Comparison of ENCODE assay signal across 9 mouse cellular contexts in the genomic region with DNA sequence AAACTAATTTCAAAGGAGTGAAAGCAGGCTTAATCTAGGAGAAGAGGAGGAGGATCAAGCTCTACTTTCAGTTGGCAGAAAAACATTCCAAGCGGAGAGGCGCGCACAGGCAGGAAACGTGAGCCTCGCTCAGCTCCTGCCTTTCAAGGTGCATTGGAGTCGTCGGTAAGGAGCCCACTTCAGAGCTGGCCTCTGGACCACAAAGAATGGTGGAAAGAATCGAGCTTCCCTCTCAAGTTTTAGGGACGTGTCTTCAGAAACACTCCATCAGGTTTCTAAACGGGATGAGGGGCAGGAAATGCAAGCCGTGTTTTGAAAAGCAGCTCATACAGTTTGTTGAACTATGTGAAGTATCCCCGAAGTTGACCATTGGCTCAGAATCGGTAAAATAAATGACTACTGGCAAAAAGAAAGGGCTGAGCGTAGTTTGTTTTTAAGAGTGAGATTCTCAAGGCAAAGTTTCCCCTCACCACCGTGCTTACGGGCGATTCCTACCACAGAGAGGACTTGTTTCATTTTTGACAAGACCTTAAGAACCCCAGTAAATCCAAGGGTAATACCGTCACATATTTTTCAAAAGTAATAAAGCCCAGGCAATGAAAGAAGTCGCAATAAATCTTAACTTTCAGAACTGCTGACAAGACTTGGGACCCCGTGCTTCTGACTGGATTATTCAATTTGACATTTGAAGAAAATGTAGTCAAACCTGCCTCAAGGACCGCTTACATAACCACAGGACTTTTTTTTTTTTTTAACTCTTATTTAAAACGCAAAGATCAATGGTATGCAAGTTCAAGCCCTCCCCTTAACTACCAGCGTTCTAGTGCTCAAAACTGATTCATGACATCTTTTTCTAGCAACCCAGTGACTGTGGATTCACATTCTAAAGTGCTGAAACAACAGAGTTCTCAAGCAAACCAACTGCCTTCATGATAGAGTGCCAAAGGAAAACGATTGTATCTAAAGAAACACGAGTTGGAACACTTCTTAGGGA. TPM values are rescaled to one million over a fixed set of nuclear protein-coding genes. Genes with fewer than 3 reads are reported as not detected.
DNase-seq lines count a peak whose midpoint lies in the region; ATAC-seq and TF ChIP-seq lines count a peak whose summit lies in the region.
"Had no signal": no experiment of that assay in that cellular context is flagged by ENCODE, and none has a peak within 500 bp of the region (broad histone marks: within the 10 kb centered on the region; RNA-seq: fewer than 3 reads in every experiment).

No protein-coding gene starts in this region.

- TF ChIP-seq EP300 in stomach, postnatal 0 days (optimal IDR thresholded peaks at IDR 0.05) = no peak

- peak overlapping the region; percentile 3; the same call in 1 of the 2 replicates for H3K27ac ChIP-seq in testis, adult 2 months (ENCODE audit: control insufficient read depth, insufficient read depth, low read depth, low read length)
- no peak overlapping the region for H3K27ac ChIP-seq in limb, embryonic 15.5 days
- H3K27ac ChIP-seq in stomach, postnatal 0 days (replicated peaks) = peak overlapping the region; percentile 63

- H3K27me3 ChIP-seq in testis, adult 2 months (ENCODE audit: control insufficient read depth, insufficient read depth, low read length) = no peaks in the 10 kb centered on the region
- H3K27me3 ChIP-seq in limb, embryonic 15.5 days = peaks cover 8% of the 10 kb centered on the region; the same call in 1 of the 2 replicates
- no peaks in the 10 kb centered on the region for H3K27me3 ChIP-seq in stomach, postnatal 0 days (ENCODE audit: control insufficient read depth, insufficient read depth, low read length)

- no peak for TF ChIP-seq CTCF in testis, adult 2 months (IDR thresholded peaks at IDR 0.05; ENCODE audit: control insufficient read depth, insufficient read depth, insufficient replicate concordance, low read depth, low read length)
- no peak for TF ChIP-seq CTCF in stomach, postnatal 0 days (IDR thresholded peaks at IDR 0.05; ENCODE audit: low read depth)

- no peak for TF ChIP-seq POLR2A in testis, adult 2 months (IDR thresholded peaks at IDR 0.05; ENCODE audit: control insufficient read depth, low read depth, low read length)

- peaks cover 4% of the 10 kb centered on the region for H3K4me1 ChIP-seq in testis, adult 2 months (ENCODE audit: control insufficient read depth, insufficient read depth, low read length)
- H3K4me1 ChIP-seq in limb, embryonic 15.5 days = peaks cover 32% of the 10 kb centered on the region
- H3K4me1 ChIP-seq in stomach, postnatal 0 days (replicated peaks; ENCODE audit: control insufficient read depth, insufficient read depth) = peaks cover 6% of the 10 kb centered on the region; the same call in 1 of the 2 replicates

- no peaks in the 10 kb centered on the region for H3K9me3 ChIP-seq in limb, embryonic 15.5 days
- H3K9me3 ChIP-seq in stomach, postnatal 0 days (ENCODE audit: control insufficient read depth, low read length) = no peaks in the 10 kb centered on the region

- no peak overlapping the region for H3K9ac ChIP-seq in limb, embryonic 15.5 days
- peak overlapping the region; percentile 47; the same call in 1 of the 2 replicates for H3K9ac ChIP-seq in stomach, postnatal 0 days (ENCODE audit: low read length)

- whole genome bisulfite sequencing in limb, embryonic 15.5 days = 19% methylated on average over 25 of the region's 25 CpGs
- 15% methylated on average over 25 of the region's 25 CpGs for WGBS in stomach, postnatal 0 days

- peak overlapping the region; percentile 43 for H3K4me2 ChIP-seq in limb, embryonic 15.5 days
- H3K4me2 ChIP-seq in stomach, postnatal 0 days (replicated peaks; ENCODE audit: low read depth) = peak overlapping the region; percentile 36

- peak overlapping the region; percentile 4 for H3K4me3 ChIP-seq in testis, adult 2 months (ENCODE audit: control insufficient read depth, low read depth, low read length)
- H3K4me3 ChIP-seq in limb, embryonic 15.5 days = peak overlapping the region; percentile 28
- H3K4me3 ChIP-seq in stomach, postnatal 0 days (ENCODE audit: low read depth, low read length) = peak overlapping the region; percentile 31

- no peaks in the 10 kb centered on the region for H3K36me3 ChIP-seq in testis, adult 2 months (ENCODE audit: control insufficient read depth, insufficient read depth, low read length)
- no peaks in the 10 kb centered on the region for H3K36me3 ChIP-seq in limb, embryonic 15.5 days
- no peaks in the 10 kb centered on the region for H3K36me3 ChIP-seq in stomach, postnatal 0 days (ENCODE audit: control insufficient read depth, insufficient read depth, low read length)

- peak; percentile 55 for ATAC-seq in frontal cortex, adult (ENCODE audit: low TSS enrichment)
- ATAC-seq in limb, embryonic 15.5 days (ENCODE audit: insufficient number of reproducible peaks, low FRiP score, low TSS enrichment, low read depth) = no peak
- no peak for ATAC-seq in stomach, postnatal 0 days (ENCODE audit: low FRiP score, low TSS enrichment)

- no peak for DNase-seq in frontal cortex, postnatal 36 days (ENCODE audit: low spot score in 2 of 2)
- DNase-seq in testis, postnatal 10 days (ENCODE audit: low spot score) = no peak
- peak; percentile 27 for DNase-seq in stomach, postnatal 0 days (ENCODE audit: low spot score)
- DNase-seq in cerebellum, postnatal 4 days (ENCODE audit: low spot score in 2 of 2) = no peak
- DNase-seq in T-cell, adult 2 months (ENCODE audit: low spot score) = no peak
- DNase-seq: cerebellum, postnatal 36 days had no signal

RNA-seq across cellular contexts. Expression of a gene that starts 21.9 kb away (rescaled TPM):
- 3.9 and 4.3 TPM in 2 replicates for polyA plus RNA-seq in testis, adult 2 months (2012; rRNA removed)
- polyA plus RNA-seq in limb, embryonic 15.5 days (2015; fragmentation: Nextera tagmentation; extraction: Ambion mirVana) = 42.3 and 49.6 TPM in 2 replicates
- polyA plus RNA-seq in stomach, postnatal 0 days (2015; fragmentation: Nextera tagmentation; extraction: Ambion mirVana) = 90.4 and 92.3 TPM in 2 replicates
